Mouse (Mus musculus) spleen, adult 2 months (tissue): ENCODE data around the gene Phka1. TPM values are rescaled to one million over a fixed set of nuclear protein-coding genes. Genes with fewer than 3 reads are reported as not detected.
"Not testable (repeated sequence)": the region's sequence is repeated elsewhere in the genome, so short reads cannot be mapped to it uniquely, and the experiment has no call there.

ENCODE experiments used
- DNase-seq, 2 experiments: peaks; one replicate each; pipeline versions ENCODE4 v3.0.0 to v3.0.0-alpha.2; 2012 to 2021; ENCODE audit warnings: low spot score in 2 of 2, low read depth in 1 of 2
- H3K27ac ChIP-seq: fragments of 200-500 bp; 2 replicates; pipeline ENCODE4 v1.5.1; 2012; ENCODE audit warnings: low read length, inconsistent platforms; ENCODE audit not compliant: insufficient read depth
- H3K27me3 ChIP-seq: fragments of 200-500 bp; 2 replicates; pipeline ENCODE4 v1.6.1; 2012; ENCODE audit warnings: mild to moderate bottlenecking, moderate library complexity, low read length, inconsistent platforms; ENCODE audit not compliant: control insufficient read depth, insufficient read depth
- H3K36me3 ChIP-seq: fragments of 200-500 bp; 2 replicates; pipeline ENCODE4 v1.6.1; 2012; ENCODE audit warnings: mild to moderate bottlenecking, low read length, inconsistent platforms; ENCODE audit not compliant: control insufficient read depth, insufficient read depth
- H3K4me1 ChIP-seq: fragments of 200-500 bp; 2 replicates; pipeline ENCODE4 v1.6.1; 2011; ENCODE audit warnings: inconsistent platforms; ENCODE audit not compliant: control insufficient read depth, insufficient read depth, insufficient read length
- H3K4me3 ChIP-seq: fragments of 200-500 bp; 2 replicates; pipeline ENCODE4 v1.5.1; 2011; ENCODE audit warnings: mild to moderate bottlenecking, inconsistent platforms; ENCODE audit not compliant: insufficient read depth, insufficient read length; ENCODE audit errors: extremely low read depth
- CTCF ChIP-seq: fragments of 200-500 bp; IDR thresholded peaks from 2 replicates; pipeline ENCODE4 v1.5.1; 2011; ENCODE audit warnings: mild to moderate bottlenecking, inconsistent platforms; ENCODE audit not compliant: insufficient read depth, insufficient read length, insufficient replicate concordance; ENCODE audit errors: extremely low read depth
- POLR2A ChIP-seq: fragments of 200-500 bp; IDR thresholded peaks from 2 replicates; pipeline ENCODE4 v1.6.1; 2011; ENCODE audit warnings: low read depth, low read length, inconsistent platforms
- WGBS: fragments of 180-500 bp; shearing (Covaris S2); methylation state at CpG from one replicate; pipeline ENCODE4 v1.1.7; 2018; 5-methylcytosine and 5-hydroxymethylcytosine counted together
- polyA plus RNA-seq: library from polyadenylated mRNA; depleted of rRNA; stranded (reverse); fragments of >200 nt; gene quantifications from 2 replicates; pipeline ENCODE4 v1.2.3, GENCODE M21; 2012; rRNA removed

Gene Phka1
- 3.4 and 3.5 TPM in 2 replicates for polyA plus RNA-seq

- Histone ChIP-seq H3K4me1 (no peaks in the 10 kb centered on the region; the same call in 1 of the 2 replicates), H3K4me3 (peak within 1 kb of the TSS; percentile 69), H3K36me3 (no peaks in the 10 kb centered on the region), H3K27ac (peak within 1 kb of the TSS; percentile 62), H3K27me3 (no peaks in the 10 kb centered on the region)
- peak; percentile 33 to 78 for DNase-seq
- no peak for TF ChIP-seq POLR2A
- TF ChIP-seq CTCF = no peak
- 23% methylated on average over 60 of the region's 60 CpGs for WGBS
These were observed at the start of gene Phka1 for GRCm38 (mm10) chrX:102643823-102644572. Phka1 (minus strand) TSS chrX:102644246.

GRCm38 (mm10) chrX:102689252-102689651 is 45.2 kb upstream of the Phka1 start:
- WGBS = 15% methylated on average over 4 of the region's 4 CpGs
- DNase-seq = peak in 1 of 2 experiments; percentile 2

DNA sequence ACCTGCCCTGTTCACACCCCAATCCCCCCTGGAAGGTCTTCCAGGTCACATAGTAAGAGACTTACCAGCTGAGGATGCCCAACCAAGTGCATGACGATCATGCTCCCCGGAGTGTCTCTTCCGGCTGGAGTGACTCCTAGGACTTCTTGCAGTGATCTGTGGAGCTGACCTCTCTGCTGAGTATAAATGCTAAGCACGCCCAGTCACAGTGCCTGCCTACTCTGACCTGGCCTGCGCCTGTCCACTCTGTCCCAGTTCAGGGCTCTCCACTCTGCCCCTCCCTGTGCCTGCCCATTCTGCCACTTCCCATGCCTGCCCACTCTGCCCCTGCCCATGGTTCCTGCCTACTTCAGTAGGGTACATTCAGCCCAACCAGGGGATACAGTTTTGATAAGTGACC is 42.8 kb upstream of the Phka1 start, which contains the start of gene Gm3880:
Gene Gm3880 (minus strand): TSS at position 101 of the 400 bp plus-strand sequence.
- H3K27me3 ChIP-seq, DNase-seq, H3K36me3 ChIP-seq, H3K4me3 ChIP-seq, H3K4me1 ChIP-seq, H3K27ac ChIP-seq: not testable (repeated sequence)
- 85% methylated on average over 5 of the region's 5 CpGs for WGBS

More at GRCm38 (mm10) chrX:102689252-102689651, 45.2 kb upstream of the Phka1 start:
- not testable (repeated sequence) for H3K27ac ChIP-seq, H3K27me3 ChIP-seq, H3K4me1 ChIP-seq, H3K4me3 ChIP-seq, H3K36me3 ChIP-seq

DNA sequence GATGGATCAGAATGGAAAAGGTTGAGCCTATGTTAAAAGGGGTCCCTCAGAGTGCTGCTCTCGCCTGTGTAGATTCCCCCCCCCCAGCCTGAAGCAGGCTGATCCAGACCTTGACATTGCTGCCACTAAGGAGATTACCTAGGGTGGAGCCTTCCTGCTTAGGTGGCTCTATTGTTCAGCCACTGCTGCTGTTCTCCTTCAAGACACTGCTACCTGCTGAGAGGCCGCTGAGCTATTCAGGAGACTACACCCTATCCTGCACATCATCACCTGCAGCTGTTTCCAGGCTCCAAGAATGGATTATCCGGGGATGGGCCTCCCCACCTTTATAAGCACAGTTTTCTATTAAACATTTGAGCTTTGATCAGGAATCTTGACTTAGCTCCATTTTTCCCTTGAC is 40.7 kb upstream of the Phka1 start:
- H3K27me3 ChIP-seq, H3K36me3 ChIP-seq, H3K4me3 ChIP-seq, H3K27ac ChIP-seq, DNase-seq, H3K4me1 ChIP-seq: not testable (repeated sequence)
- 73% methylated on average over 3 of the region's 3 CpGs for WGBS

DNA sequence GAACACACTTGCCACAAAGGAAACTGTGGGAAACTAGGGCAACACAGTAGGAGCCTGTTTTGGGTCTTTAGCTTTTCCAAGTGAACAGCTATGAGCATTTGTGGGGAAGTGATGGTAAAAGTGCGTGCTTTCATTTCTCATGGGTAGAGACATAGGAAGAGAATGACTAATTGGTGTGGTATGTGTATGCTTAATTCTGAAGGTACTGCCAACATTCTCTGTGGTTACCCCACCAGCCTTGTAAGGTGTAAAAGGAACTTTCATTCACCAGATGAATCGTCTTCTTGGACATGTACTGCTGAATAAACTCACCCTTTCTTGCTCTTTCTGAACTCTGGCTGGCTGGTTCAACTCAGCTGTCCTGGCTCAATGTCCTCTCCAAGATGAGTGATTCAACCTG is 22.6 kb upstream of the Phka1 start:
- H3K27me3 ChIP-seq = no peaks in the 10 kb centered on the region
- H3K27ac ChIP-seq = no peak overlapping the region
- H3K36me3 ChIP-seq = no peaks in the 10 kb centered on the region
- no peak for DNase-seq
- H3K4me3 ChIP-seq = no peak overlapping the region
- 77% methylated on average over 2 of the region's 2 CpGs for WGBS
- no peaks in the 10 kb centered on the region for H3K4me1 ChIP-seq
- no peak for TF ChIP-seq CTCF
- TF ChIP-seq POLR2A = no peak

- Histone ChIP-seq H3K4me3 (no peak overlapping the region), H3K36me3 (no peaks in the 10 kb centered on the region), H3K27me3 (no peaks in the 10 kb centered on the region), H3K27ac (no peak overlapping the region), H3K4me1 (no peaks in the 10 kb centered on the region)
- DNase-seq = peak in 1 of 2 experiments; percentile 5
- TF ChIP-seq CTCF (no peak), POLR2A (no peak)
- 26% methylated on average over 3 of the region's 3 CpGs for WGBS
These were observed 16.7 kb upstream of the Phka1 start for GRCm38 (mm10) chrX:102660712-102661111.

DNA sequence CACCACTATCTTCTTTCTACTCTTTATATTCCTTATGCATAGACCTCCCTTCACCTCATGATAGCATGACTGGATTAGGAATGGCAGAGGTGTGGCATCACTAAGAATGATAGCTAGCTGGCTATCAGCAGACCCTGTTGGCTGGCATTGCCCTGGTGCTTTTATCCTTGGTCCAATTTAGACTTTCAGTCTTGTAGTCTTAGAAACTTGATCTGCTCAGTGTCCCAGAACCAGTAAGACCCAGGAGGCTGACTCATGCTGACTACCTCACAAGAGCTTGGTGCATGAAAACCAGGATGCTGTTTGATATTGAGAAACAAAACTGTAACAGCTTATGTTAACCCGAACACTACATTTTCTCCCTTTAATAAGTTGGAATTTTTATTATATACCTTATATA is 1.6 kb upstream of the Phka1 start:
- Histone ChIP-seq H3K27me3 (no peaks in the 10 kb centered on the region), H3K4me1 (no peaks in the 10 kb centered on the region; the same call in 1 of the 2 replicates), H3K36me3 (no peaks in the 10 kb centered on the region), H3K27ac (no peak overlapping the region), H3K4me3 (no peak overlapping the region)
- no peak for TF ChIP-seq POLR2A
- no peak for TF ChIP-seq CTCF
- no peak for DNase-seq
- 88% methylated on average over 1 of the region's 1 CpGs for WGBS
